Mouse (Mus musculus) C2C12 (cell line): ENCODE measurements around the gene Cog4.

ENCODE experiments used
- CTCF ChIP-seq: IDR thresholded peaks from one replicate; pipeline ENCODE4 v1.5.1; 2011; ENCODE audit not compliant: control insufficient read depth, insufficient read depth, insufficient read length
- FOSL1 ChIP-seq: IDR thresholded peaks from one replicate; pipeline ENCODE4 v1.8.0; 2011; ENCODE audit warnings: mild to moderate bottlenecking, low read length; ENCODE audit not compliant: poor library complexity, insufficient read depth, severe bottlenecking
- MAX ChIP-seq: IDR thresholded peaks from one replicate; pipeline ENCODE4 v1.6.1; 2011; ENCODE audit warnings: mild to moderate bottlenecking, control low read depth
- USF1 ChIP-seq: IDR thresholded peaks from one replicate; pipeline ENCODE4 v1.6.1; 2011; ENCODE audit warnings: low read depth, mild to moderate bottlenecking, control low read depth, moderate library complexity

- TF ChIP-seq CTCF (no peak), USF1 (no peak), MAX (no peak), FOSL1 (no peak)
These were observed 37.6 kb upstream of the Cog4 start for GRCm38 (mm10) chr8:110808495-110809472.
